Mouse (Mus musculus): ENCODE measurements around the gene Camkk2.

DNA sequence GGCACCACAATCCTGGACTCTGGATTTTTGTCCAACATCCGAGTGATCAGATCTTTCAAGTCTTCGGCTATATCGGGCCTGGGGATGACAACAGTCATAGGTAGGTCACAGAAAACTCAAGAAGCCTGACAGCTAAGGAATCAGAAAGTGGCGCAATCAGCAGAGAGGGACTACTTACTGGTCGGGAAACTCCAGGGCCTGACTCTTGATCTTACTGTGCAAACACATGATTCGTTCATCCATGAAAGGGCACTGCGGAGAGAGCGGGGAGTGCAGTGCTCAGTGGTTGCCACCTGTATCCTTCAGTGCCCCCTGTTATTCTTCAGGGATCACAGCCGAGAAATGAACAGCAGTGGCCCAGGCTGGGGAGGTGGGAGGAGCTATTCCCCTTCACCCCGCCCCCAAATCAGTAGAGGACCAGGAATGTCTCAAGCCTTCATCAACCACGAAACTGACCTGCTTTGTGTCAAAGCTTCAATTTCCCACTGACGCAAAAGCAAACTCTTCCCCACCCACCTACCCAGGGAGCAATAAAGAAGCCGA lies 35.3 kb downstream of the Camkk2 start:
- no peak for TF ChIP-seq CTCF (IDR thresholded peaks at IDR 0.05; ENCODE audit: borderline replicate concordance, insufficient read depth, low read depth, low read length)
- no peak for TF ChIP-seq POLR2A (IDR thresholded peaks at IDR 0.05; ENCODE audit: borderline replicate concordance, insufficient read depth, low read length)
